Mouse (Mus musculus) liver, embryonic 14.5 days (tissue): ENCODE data around the gene Sema3c.

Experiments
- CTCF ChIP-seq: IDR thresholded peaks from 2 replicates; pipeline ENCODE4 v1.5.1; 2016; ENCODE audit warnings: antibody characterized with exemption, low read depth, control low read depth
- EP300 ChIP-seq: IDR thresholded peaks from 2 replicates; pipeline ENCODE4 v1.6.1; 2016; ENCODE audit warnings: antibody characterized with exemption, low read depth

GRCm38 (mm10) chr5:17556073-17556473 lies 18.0 kb upstream of the Sema3c start:
- TF ChIP-seq CTCF (no peak), EP300 (no peak)
